Mouse (Mus musculus): ENCODE measurements around the gene Srp14.

The Srp14 gene

DNA sequence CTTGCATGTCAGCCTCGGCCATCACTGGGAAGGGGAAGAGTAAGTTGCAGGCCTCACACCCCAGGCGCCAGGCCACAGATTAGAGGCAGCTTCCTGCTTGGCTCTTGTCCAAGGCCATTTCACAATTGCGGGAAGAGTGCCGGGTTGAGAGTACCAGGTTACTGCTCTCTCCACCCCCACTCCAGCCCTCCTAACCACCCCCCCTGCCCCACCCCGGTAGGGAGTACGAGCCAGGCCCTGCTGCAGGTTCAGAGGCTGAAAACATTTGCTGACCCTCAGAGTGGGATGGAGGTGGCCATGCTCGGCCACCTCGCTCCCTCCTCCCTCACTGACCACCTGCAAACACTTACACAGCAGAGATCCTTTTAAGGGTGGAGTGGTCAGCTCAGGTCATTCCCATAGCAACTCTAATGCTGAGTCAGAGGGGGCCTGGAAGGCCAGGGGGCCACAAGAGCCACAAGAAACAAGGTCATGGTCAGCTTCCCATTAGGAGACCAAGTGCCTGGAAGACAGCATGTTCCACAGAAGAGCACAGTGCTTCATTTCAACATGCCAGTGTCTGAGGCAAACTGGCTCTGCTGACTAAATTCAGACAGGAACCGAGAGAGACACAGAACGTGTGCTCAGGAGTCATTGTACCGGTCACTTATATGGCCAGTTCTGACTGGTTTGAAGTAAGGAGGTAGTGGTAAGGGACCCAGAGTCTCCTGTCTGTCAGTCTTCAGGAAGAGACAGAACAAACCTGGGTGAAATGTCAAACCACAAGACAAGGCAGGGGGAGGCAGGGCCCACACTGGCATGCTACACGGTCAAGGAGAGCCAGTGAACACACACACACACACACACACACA, 11.0 kb upstream of the Srp14 start:
- DNase-seq (ENCODE audit: low spot score) = no peak

DNA sequence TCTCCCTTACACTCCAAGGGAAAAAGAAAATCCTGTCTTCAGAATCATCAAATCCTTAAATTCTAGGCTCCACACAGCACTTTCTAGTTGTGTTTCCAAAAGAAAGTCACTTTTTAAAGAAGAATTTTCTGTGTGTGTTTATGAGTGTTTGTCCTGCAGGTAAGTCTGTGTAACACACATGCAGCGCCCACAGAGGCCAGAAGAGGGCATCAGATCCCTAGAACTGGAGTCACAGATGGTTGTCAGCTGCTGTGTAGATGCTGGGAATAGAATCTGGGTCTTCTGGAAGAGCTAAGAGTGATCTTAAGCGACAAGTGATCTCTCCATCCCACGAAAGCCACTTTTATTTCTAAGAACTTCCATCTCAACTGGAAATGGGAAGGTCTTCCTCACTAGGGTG, 8.3 kb upstream of the Srp14 start:
- DNase-seq (ENCODE audit: low spot score) = no peak

DNA sequence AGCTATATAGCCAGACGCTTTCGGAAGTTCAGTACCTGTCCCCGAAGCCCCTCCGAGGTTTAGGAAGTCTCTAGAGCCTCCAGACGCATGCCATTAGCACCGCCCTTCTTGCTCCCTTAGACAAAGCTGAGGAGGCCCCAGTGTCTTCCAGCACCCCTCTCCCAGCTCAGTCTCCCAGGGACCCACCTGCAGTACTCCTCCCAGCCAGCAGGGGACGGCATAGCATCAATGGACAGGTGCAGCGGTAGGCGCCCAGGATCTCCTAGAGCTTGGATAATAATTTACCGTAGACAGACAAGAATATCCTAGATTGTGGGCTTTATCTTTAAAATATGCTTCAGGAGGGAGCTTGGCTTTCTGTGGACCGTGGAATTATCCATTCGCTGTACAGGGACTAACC, 7.4 kb upstream of the Srp14 start:
- DNase-seq (ENCODE audit: low spot score) = peak; percentile 83

DNA sequence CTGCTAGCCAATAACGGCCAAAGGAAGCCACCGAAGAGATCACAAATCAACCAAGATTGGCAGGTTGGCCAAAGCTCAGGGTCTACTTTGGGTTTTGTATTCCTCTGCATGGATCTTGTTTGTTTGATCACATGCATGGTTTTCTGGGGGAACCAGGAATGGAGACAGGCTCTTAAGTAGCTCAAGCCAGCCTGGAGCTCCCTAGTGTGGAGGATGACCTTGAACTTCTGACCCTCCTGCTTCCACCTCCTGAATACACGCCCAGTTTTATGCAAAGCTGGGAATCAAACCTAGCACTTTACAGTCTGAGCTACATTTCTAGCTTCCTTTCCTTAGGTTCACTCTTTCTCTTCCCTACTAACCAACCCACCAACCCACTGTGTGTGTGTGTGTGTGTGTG, 5.9 kb upstream of the Srp14 start:
- no peak for DNase-seq (ENCODE audit: low spot score)

DNA sequence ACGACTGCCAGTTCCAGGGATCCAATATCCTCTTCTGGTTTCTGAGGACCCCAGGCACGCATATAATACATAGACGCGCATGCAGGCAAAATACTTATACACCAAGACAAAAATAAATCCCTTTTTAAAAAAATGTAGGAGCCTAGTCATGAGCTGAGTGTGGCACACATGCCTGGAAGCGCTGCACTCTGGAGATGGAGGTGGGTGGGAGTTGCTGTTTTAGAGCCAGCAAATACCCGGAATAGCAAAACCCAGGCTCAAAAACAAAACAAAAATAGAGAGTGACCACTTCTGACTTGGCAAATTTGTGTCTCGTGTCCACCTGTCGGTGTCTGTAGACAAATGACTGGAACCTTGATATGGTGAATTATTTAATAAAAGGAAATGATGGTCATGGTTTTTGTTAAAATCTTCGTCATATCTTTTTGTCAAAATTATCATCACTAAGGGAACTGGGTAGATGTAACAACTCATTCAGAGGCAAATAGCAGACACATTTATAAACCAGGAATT, 4.9 kb upstream of the Srp14 start:
- DNase-seq (ENCODE audit: low spot score) = no peak

DNA sequence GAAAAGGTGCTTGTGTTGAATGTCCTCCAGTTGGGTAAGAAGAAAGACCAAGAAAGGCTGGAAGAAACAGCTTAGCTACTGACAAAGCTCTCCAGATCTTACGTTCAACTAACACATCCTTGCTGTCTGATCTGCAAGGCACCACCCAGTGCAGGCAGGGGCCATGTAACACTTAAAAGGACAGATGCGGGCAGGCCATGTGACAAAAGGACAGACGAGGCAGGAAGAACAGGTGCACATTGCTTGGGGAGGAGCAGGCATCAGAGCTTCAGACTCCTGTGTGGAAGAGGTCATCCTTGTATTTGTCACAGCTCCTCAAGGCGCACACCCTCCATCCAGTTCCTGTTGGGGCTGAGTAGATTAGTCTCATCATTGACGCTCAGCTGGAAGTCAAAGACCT, 3.5 kb upstream of the Srp14 start:
- no peak for DNase-seq (ENCODE audit: low spot score)

DNA sequence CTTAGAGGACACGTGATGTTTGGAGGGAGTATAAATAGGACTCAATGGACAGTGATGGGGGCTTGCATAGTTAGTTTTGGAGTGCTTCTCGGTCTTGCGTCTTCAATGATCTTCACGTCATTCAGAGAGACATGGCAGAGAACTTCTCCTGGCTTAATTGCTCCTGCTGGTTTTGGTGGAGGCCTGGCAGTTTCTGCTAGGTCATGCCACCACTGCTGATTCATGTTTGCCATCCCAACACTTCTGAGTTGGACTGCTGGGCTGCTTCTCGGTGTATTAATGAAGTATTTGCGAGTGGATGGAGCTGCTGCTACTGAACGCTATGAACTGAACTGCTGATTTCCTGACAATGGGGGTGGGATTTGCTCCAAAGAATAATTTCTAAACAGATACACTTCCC, 1.4 kb upstream of the Srp14 start:
- no peak for DNase-seq (ENCODE audit: low spot score)

DNA sequence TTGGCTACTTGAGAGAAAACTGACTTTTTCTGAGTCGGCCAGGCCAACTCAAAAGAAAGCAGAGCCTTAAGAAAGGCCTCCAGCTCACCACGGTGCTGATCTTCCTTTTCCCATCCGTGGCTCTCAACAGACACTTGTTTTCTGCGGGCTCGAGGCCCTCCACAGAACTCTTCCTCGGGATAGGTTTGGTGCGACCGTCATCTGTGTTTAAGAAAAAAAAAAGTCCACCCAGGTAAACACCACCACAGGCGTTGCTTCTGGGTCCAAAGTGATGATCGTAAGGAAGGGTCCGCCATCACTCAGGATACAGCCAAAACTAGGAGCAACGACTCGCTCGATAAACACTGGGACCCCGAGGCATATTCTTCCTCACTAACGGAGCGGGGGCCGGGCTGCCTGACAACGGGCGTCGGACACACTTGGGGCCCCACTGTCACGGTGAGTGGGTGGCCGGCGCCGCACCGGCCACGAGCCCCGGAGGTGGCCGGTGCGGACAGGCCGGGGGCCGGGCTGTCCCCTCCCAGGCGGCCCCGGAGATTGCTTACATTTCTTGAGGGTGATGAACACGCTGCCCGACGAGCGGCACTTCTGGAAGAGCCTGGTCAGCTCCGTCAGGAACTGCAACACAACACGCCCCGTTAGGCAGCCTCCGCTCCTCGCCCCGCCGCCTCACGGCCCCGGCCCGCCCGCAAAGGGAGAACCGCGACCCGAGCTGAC, 520 bp downstream of the Srp14 start:
- no peak for DNase-seq (ENCODE audit: low spot score)

DNA sequence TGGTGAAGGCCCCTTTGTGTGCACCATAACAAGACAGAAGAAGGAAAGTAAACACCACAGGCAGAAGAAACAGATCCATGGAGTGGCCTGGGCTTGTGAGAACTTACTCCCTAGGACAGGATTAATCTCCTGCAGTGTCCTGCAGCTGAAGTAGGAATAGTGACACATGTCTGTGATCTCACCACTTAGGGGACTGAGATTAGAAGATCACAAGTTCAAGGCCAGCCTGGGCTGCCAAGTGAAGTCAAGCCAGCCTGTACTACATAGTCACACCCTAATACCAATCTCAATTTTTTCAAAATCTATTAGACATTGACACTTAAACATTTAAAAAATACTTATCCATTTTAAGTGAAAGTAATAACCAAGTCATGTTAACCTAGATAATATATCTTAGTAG, 11.2 kb downstream of the Srp14 start:
- no peak for DNase-seq (ENCODE audit: low spot score)

DNA sequence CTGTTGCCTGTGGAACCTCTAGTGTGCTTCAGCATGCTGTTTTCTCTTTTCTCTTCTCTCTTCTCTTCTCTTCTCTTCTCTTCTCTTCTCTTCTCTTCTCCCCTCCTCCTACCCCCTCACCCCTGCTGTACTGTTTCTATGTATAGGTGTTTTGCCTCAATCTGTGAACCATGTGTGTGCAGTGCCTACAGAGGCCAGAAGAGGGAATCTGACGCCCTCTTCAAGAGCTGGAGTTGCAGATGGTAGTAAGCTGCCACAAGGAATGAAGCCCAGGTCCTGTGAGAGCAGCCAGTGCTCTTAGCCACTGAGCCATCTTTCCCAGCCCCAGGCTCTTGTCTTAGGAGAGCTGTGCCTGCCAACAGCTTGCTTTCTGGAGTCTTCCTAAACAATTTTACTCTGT, 12.9 kb downstream of the Srp14 start:
- peak; percentile 13 for DNase-seq (ENCODE audit: low spot score)

DNA sequence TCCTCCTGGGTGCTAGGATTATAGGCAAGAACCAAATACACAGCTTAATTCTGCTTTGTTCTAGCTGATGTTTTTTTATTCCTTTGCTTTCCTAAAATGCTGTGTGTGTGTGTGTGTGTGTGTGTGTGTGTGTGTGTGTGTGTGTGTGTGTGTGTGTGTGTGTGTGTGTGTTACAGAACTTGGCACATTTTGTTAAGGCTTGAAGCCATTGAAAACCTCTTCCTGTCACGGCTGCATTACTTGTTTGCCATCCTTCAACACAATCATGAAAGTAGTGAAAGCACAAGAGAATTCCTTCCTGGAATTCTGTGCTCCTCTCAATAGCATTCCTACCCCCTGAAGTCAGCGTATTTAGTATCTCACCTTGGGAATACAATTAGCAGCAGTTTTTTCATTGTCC, 13.6 kb downstream of the Srp14 start:
- DNase-seq (ENCODE audit: low spot score) = no peak

DNA sequence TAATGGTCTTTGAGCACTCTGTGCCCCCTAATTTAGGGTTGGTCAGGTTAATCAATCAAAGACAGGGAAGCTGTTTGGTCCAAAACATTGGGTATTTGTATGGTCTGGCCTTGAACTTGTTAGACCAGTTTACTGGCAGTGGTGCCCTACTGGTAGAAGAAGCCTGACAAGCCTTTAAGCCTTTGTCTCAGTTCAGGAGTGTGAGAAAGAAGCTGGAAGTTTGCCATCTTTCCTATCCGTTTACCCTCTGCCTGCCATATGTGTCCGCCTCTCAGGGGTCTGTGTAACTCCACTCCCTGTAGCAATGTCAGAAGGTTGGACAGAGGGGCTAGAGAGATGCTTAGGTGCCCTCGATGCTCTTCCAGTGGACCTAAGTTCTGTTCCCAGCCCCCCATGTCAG, 15.1 kb downstream of the Srp14 start:
- no peak for DNase-seq (ENCODE audit: low spot score)

DNA sequence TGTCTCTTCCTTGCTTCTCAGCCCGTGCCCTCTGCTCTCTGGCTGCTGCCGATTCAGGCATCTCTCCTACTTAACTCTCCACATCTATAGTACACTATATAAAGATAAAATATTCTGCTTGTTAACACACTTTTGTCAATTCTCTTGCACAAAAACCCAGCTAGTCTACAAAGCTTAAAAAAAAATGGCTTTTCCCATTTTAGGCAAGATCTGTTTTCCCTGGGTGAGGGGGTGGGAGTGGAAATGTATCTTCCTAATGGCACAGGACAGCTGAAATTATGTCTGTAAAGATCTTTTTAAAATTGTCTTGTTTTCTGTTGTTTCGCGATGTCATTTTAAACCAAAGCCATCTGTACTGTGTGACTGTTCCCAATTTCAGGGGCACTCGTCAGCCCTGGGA, 16.0 kb downstream of the Srp14 start:
- no peak for DNase-seq (ENCODE audit: low spot score)

DNA sequence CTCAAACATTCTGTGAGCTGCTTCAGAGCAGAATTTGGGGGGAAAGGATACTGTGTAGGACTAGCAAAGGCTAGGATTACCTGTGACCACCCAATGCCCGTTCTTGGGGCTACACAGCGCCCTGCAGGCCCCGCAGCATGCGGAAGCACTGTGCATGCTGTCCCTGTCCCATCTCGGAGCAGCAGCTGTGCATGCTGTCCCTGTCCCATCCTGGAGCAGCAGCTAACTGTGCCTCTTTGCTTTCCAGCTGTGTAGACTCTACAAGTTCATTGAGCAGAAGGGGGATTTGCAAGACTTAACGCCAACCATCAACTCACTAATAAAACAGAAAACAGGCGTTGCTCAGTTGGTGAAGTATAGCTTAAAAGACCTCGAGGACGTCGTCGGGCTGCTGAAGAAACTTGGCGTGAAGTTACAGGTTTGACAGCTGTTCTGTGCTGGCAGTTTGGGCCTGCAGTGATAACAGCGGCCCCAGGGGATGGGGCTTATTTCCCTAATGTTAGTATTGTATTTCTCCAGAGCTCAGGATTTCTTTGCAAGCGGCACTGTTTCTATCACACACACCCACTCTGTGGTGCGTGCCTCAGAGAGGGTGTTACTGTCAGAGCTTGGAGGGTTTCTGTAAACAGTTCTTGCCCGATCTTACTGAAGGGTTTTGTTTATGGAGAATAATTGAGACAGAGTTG, 17.9 kb downstream of the Srp14 start:
- no peak for DNase-seq (ENCODE audit: low spot score)

DNA sequence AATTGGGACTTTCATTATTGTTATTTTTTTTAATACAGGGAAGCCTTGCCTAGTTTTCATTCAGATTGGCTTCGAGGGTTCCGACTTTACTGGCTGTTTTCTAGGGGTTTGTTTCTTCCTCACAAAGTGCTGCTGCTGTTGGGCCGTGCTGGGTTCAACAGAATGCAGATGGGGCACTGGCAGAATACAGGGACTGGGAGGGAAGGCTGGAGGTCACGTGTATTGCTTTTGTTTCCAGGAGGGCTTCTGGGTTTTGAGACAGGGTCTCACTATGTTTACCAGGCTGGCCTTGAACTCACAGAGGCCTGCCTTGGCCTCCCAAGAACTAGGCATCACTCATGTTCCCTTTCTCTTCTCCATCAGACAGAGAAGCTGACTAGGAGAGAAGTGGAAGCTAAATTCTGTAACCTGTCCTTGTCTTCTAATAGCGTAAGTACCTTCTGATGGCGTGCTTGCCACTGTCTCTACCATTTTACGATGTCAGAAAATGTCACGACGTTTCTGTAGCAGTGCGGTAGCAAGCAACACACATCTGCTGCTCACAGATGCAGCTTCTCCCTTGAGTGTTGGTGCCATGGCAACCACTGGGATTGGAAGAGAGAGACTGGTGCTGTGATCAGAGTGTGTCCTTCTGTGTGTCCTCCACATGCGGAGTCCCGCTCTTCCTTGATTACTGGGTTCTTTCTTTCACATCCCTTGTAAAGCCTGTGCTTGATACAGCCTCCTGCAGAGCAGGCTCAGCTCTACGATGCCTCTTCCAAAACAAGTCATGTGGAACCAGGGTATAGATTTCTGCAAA, 21.8 kb downstream of the Srp14 start:
- peak; percentile 8 for DNase-seq (ENCODE audit: low spot score)

DNA sequence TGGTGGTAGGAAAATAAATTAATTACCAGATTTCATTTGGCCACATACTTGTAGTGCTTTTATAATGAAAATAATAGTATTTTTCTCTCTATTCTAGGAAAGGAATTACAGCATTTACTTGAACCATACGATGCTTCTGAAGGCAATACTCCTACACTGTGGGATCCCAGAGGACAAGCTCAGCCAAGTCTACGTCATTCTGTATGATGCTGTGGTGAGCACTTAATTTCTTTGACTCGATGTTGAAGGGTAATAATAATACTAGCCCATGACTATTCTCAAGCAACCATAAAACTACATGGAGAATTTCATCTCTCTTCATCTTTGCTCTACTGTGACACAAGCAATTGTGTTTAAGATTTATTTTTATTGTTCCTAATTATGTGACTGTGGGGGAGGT, 22.5 kb downstream of the Srp14 start:
- no peak for DNase-seq (ENCODE audit: low spot score)

DNA sequence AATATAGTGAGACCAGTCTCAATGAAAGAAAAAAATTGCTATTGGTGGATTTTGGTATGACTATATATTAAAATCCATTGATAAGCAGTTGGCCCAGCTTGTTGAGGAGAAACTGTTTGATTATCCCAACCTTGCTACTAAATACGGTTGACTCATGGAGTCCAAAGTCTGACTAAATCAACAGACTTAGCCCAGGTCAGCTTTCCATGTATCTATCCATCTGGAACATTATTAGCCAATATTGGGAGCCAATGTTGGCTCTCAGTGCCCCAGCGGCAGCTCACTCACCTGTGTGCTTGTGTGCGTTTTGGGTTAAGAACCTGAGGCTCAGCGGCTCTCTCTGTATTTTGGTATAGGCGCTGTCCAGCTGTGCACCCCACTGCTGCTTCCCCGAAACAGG, 28.5 kb downstream of the Srp14 start:
- no peak for DNase-seq (ENCODE audit: low spot score)

DNA sequence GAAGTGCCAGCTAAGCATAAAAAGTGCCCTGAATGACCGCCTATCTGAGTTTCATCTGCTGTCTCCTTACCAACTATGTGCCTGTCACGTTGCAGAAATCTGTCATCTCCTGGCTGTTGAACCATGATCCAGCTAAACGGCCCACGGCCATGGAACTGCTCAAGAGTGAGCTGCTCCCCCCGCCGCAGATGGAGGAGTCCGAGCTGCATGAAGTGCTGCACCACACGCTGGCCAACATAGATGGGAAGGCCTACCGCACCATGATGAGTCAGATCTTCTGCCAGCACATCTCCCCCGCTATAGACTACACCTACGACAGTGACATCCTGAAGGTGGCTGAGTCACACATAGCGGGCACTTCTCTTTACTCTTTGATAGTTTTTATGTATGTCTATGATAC, 31.3 kb downstream of the Srp14 start:
- no peak for DNase-seq (ENCODE audit: low spot score)

DNA sequence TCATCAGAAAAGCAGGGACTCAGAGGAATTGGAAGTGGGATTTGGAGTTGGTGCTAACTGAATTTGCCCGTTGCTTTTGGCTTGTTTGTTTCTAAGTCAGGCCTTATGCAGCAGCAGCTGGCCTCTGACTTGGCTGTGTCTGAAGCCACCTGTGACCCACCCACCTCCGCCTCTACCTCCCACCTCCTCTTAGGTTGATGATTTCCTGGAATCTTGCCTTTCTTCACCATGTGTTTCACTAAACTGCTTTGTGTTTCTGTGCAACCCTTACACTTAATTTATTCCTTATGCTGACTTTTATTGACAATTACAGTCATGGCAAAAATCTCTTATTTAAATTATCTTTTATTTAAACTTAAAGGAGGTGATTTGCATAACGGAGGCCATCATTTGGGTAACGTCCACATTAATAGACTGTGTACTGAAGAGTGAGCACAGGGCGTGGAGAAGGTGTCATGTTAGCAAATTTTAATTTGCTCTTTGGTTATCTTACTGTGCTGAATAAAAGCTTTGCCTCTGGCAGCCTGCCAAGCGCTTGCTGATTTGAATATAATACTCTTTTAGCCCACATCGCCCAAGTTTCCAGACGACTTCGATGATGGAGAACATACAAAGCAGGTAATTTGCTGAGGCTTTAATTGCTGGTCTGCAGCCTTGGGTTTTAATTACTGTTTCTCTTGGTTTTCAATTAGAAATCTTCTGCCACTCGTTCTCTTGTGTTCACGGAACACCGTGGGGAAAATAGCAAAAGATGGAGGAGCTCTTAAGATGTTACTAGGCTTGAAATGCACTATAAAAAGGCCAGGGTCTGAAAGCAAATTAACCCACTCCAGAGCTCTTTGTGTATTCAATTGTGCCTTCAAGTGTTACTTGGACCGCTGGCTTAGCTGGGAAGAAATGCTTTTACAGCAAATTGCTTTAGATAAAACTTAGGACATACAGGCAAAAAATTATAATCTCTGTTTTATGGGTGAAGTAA, 33.5 kb downstream of the Srp14 start:
- DNase-seq (ENCODE audit: low spot score) = no peak

DNA sequence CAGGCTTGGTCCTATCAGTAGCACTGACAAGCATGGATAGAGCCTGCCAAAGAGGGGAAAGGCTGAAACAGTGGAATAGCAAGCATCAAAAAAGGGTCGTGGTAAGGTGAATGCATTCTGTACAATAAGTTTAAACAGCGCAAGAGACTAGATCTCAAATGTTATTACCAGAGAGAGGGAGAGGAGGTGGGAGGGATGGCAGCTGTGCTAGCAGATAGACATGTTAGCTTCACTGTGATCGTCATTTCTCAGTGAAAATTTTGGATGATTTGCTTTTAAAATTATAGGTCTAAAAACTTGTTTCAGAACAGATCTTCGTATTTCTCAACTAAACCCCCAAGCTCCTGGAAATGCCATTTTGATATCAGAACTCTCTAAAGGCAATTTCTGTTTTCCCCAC, 36.8 kb downstream of the Srp14 start:
- DNase-seq (ENCODE audit: low spot score) = no peak

DNA sequence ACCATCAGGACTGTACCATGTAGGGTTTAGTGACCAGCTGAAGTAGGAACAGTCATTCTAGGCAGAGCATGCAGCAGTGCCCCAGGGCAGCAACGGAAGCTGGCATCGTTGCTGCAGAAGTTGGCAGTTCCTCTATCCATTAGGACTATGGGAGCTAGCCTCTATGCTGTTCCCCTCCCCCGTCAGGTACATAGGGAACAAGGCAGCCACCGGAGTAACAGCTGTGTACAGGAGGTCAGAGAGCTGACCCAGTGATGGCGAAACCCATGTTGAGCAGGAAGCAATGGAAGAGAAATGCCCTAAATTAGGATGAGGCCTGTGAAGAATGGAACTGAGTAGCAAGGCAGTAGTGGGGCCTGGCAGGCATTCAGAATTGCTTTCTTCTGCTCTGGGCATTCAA, 37.3 kb downstream of the Srp14 start:
- DNase-seq (ENCODE audit: low spot score) = no peak
